Mouse (Mus musculus): ENCODE data around the gene 2810004N23Rik. TPM values are rescaled to one million over a fixed set of nuclear protein-coding genes. Genes with fewer than 3 reads are reported as not detected.
"Not testable (repeated sequence)": the region's sequence is repeated elsewhere in the genome, so short reads cannot be mapped to it uniquely, and the experiment has no call there.

2810004N23Rik gene
- total RNA-seq, 2 experiments from 2014 or later: 25.5 to 27.5 TPM

- no peak for DNase-seq
- intact Hi-C loops (cut with DNase I): no loop called here
Measured at GRCm38 (mm10) chr8:124871474-124871873, 8.6 kb upstream of the 2810004N23Rik start.

- intact Hi-C loops (cut with DNase I): no loop called here
- DNase-seq: no peak
Measured at GRCm38 (mm10) chr8:124869708-124870107, 6.8 kb upstream of the 2810004N23Rik start.

- intact Hi-C loops (cut with DNase I): loop anchor here (2.0 kb wide), 1 partner anchor 30 kb away; the partner anchor contains the start of genes Exoc8 and Sprtn
- DNase-seq: no peak
Measured at GRCm38 (mm10) chr8:124867126-124867525, 4.2 kb upstream of the 2810004N23Rik start.

- intact Hi-C loops (cut with DNase I): loop anchor here (2.0 kb wide), 1 partner anchor 30 kb away; the partner anchor contains the start of genes Exoc8 and Sprtn
- no peak for DNase-seq
Measured at GRCm38 (mm10) chr8:124866669-124867068, 3.7 kb upstream of the 2810004N23Rik start.

GRCm38 (mm10) chr8:124863729-124864128 is 809 bp upstream of the 2810004N23Rik start:
- DNase-seq: no peak
- intact Hi-C loops (cut with DNase I): no loop called here

- intact Hi-C loops (cut with DNase I): no loop called here
- no peak for DNase-seq
Measured at GRCm38 (mm10) chr8:124863163-124863677, 300 bp upstream of the 2810004N23Rik start.

GRCm38 (mm10) chr8:124860188-124860587 is 2.7 kb downstream of the 2810004N23Rik start:
- intact Hi-C loops (cut with DNase I): no loop called here
- no peak for DNase-seq

- intact Hi-C loops (cut with DNase I): no loop called here
- no peak for DNase-seq
Measured at GRCm38 (mm10) chr8:124859466-124859865, 3.5 kb downstream of the 2810004N23Rik start.

GRCm38 (mm10) chr8:124853511-124853910 is 9.4 kb downstream of the 2810004N23Rik start:
- DNase-seq: no peak
- intact Hi-C loops (cut with DNase I): no loop called here

- intact Hi-C loops (cut with DNase I): no loop called here
- no peak for DNase-seq
Measured at GRCm38 (mm10) chr8:124845573-124845972, 17.3 kb downstream of the 2810004N23Rik start.

- no peak for DNase-seq
- intact Hi-C loops (cut with DNase I): no loop called here
Measured at GRCm38 (mm10) chr8:124845131-124845530, 17.8 kb downstream of the 2810004N23Rik start.

- intact Hi-C loops (cut with DNase I): not testable (repeated sequence)
Measured at GRCm38 (mm10) chr8:124842929-124843328, 20.0 kb downstream of the 2810004N23Rik start.

GRCm38 (mm10) chr8:124841775-124842174 is 21.1 kb downstream of the 2810004N23Rik start:
- intact Hi-C loops (cut with DNase I): no loop called here
- DNase-seq: no peak

More at GRCm38 (mm10) chr8:124842929-124843328, 20.0 kb downstream of the 2810004N23Rik start:
- DNase-seq: not testable (repeated sequence)

GRCm38 (mm10) chr8:124840900-124841299 is 22.0 kb downstream of the 2810004N23Rik start:
- intact Hi-C loops (cut with DNase I): no loop called here

GRCm38 (mm10) chr8:124839371-124839770 is 23.5 kb downstream of the 2810004N23Rik start:
- intact Hi-C loops (cut with DNase I): no loop called here
- DNase-seq: no peak

More at GRCm38 (mm10) chr8:124840900-124841299, 22.0 kb downstream of the 2810004N23Rik start:
- no peak for DNase-seq

- intact Hi-C loops (cut with DNase I): no loop called here
- DNase-seq: no peak
Measured at GRCm38 (mm10) chr8:124837956-124838355, 25.0 kb downstream of the 2810004N23Rik start.

- DNase-seq: no peak
- intact Hi-C loops (cut with DNase I): no loop called here
Measured at GRCm38 (mm10) chr8:124836907-124837306, 26.0 kb downstream of the 2810004N23Rik start.

GRCm38 (mm10) chr8:124836273-124836672 is 26.6 kb downstream of the 2810004N23Rik start:
- no peak for DNase-seq
- intact Hi-C loops (cut with DNase I): no loop called here

- intact Hi-C loops (cut with DNase I): no loop called here
- DNase-seq: no peak
Measured at GRCm38 (mm10) chr8:124835848-124836247, 27.1 kb downstream of the 2810004N23Rik start.

- no peak for DNase-seq
- intact Hi-C loops (cut with DNase I): no loop called here
Measured at GRCm38 (mm10) chr8:124833430-124834205, 29.3 kb downstream of the 2810004N23Rik start.

GRCm38 (mm10) chr8:124831941-124832340 is 31.0 kb downstream of the 2810004N23Rik start:
- no peak for DNase-seq
- intact Hi-C loops (cut with DNase I): no loop called here

- intact Hi-C loops (cut with DNase I): no loop called here
Measured at GRCm38 (mm10) chr8:124831531-124831930, 31.4 kb downstream of the 2810004N23Rik start.

More at GRCm38 (mm10) chr8:124831531-124831930, 31.4 kb downstream of the 2810004N23Rik start:
- no peak for DNase-seq

Measured in gastrocnemius, postnatal 36 days (tissue).